Mouse (Mus musculus) megakaryocyte, adult 5-6 weeks (primary cell): ENCODE results near the gene Larp4b. TPM values are rescaled to one million over a fixed set of nuclear protein-coding genes. Genes with fewer than 3 reads are reported as not detected.

Experiments
- ATAC-seq: 2 replicates; pipeline ENCODE4 v1.8.0; 2016; ENCODE audit warnings: mild to moderate bottlenecking, inconsistent platforms; ENCODE audit not compliant: poor library complexity, severe bottlenecking
- total RNA-seq, 2 experiments: library from RNA; stranded (forward) in 1 of 2; stranded (reverse) in 1 of 2; fragments of 153-499, 151-499 nt in 1 of 2; fragments of 221-1000, 200-1000 nt in 1 of 2; gene quantifications; 2 replicates each; pipeline versions ENCODE4 v1.2.3 to v1.2.4; 2015 to 2017

The Larp4b gene
- total RNA-seq, 2 experiments from 2014 or later: 75.5 to 88.0 TPM

DNA sequence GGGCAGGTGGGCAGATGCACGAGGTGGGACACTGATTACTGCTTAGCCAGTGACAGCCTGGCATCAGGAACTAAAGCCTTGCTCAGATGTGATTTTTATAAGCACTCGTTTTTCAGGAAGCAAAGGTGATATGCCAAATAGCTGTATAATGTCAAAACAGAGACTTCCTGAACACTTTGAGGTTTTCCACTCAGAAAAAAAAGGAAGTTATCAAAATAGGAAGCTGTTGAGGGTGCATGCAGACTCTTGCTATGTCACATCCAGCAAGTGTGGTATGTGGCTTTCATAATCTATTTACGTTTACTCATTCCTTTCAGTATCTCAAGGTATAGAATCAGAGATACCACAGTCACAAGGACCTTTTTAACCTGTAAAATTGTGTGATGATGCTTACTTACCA is 79.7 kb downstream of the Larp4b start:
- ATAC-seq: peak; percentile 88

DNA sequence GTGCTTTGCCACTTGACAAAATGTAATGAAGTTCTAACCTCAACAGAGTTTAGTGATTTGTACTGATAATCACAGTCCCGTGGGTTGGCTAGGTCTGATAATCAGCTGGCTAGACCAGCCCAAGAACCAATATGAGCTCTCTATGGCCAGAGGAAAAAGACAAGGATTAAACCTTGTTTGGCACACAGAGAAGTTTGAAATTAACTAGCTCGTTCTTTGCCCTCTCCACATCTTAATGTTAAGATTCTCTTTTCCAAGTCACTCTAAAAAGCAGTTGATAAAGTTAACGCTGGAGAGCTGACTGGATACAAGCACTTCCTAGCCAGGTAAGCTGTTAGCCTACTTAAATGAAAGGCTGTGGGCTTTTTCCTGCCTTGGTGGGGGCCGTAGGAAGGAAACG is 81.5 kb downstream of the Larp4b start:
- no peak for ATAC-seq

DNA sequence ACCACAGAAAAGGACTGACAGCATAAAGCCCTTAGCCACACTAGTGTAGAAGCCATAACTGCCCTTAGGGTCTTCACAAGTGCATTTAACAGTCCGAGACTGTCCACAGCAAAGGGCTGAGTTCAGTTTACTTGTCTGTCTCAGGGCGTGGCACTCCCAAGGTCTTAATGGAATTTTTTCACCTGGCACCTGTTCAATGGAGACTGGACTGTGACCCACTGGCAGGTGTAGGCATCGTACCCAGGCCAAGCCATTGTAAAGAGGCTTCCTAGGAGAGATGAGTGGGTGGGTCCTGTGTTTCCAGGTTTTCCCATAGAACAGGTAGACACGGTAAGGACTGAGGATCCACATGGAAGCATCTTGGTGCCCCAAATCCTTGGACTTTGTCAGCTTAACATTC is 84.6 kb downstream of the Larp4b start:
- no peak for ATAC-seq

DNA sequence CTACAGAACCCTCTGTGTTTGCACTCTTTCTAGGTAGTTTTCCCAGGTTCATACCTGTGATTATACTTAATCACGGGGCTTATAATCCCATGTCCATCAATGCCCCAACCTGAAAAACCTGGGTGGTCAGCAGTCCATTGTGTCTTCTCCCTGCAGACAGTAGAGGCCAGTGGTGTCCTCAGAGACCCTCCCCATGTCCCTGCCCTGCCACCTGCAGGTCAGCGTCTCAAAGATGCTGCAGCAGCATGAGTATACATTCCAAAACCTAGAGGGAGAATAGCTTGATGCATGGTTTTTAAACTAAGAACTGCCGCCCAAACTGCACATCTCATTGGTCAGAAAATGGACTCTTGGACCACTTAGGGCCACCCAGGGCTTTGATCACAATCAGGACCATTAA is 85.0 kb downstream of the Larp4b start:
- ATAC-seq: no peak

DNA sequence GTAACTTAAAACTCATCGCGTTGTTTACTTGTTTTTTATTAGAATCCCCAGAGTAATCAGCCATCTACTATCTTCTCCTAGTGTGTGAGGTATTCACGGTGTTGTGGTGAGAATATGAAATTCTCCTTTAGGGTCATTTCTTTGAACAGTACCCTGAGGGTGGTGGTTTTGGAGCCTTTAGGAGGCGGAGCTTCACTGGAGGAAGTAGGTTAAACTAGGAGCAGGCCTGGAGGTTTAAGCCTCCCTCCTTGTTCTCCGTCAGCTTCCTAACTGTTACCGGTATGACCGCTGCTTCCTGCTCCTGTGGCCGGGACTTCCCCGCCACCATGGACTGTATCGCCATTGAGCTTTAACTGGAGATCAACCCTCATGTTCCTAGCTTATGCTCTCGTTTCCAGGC is 86.5 kb downstream of the Larp4b start:
- peak; percentile 79 for ATAC-seq

DNA sequence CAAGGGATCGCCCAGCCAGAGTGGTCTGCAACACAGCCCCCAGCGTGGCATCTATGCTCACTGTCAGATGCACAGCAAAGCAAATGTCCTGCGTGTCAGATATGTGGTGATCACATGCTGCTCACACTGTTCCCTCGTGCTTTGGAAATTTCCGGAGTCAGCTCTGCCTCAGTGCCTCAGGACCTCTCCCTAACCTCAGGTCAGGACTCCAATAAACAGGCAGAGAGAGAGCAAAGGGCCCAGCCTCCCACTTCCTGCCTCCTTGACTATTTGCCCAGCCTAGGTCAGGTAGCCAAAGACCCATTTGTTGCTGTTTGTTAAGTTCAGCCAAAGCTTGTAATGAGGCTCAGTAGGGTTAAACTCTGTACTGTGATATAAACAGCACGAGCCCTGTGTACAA is 87.4 kb downstream of the Larp4b start:
- ATAC-seq: no peak

DNA sequence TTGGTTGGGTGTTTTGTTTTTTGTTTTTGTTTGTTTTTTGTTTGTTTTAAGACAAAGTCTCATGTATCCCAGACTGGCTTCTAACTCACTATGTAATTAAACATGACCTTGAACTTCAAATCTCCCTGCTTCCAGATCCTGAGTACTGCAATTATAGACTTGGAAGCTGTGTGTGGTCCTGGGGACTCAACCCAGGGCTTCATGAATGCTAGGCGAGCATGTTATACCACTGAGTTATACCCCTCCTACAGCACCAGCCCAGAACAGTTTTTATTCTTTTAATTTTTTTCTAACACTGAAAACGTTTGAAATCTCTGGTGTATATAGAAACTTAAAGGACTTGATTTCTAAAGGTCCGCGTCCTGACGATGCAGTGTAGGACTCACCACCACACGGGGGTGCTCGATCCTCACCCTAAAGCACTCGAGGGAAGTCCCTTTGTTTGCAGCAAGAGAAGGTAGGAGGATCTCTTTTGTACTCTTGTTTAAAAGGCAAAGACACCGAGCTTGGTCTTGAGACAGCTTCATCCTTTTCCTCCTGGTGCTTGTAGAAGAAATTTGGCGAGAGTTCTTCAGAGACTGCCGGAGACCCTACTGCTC is 88.1 kb downstream of the Larp4b start:
- ATAC-seq: peak; percentile 85

DNA sequence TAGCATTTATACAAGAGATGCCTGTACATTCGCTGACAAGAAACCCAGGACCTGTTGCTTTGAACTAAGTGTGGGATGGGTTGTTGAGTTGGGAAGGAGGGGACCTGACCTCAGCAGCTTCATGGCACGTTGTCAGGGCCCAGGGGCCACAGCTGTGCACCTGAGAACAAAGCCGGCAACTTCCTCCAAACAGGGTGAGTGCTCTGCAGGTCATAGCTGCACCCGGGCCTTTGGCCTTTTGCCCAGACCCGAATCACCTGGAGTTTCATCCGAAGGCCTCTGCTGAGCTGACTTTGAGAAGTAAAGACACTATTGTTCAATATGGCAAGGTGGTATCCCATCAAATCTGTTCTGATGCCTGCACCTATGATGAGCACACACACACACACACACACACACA is 90.6 kb downstream of the Larp4b start:
- ATAC-seq: no peak

DNA sequence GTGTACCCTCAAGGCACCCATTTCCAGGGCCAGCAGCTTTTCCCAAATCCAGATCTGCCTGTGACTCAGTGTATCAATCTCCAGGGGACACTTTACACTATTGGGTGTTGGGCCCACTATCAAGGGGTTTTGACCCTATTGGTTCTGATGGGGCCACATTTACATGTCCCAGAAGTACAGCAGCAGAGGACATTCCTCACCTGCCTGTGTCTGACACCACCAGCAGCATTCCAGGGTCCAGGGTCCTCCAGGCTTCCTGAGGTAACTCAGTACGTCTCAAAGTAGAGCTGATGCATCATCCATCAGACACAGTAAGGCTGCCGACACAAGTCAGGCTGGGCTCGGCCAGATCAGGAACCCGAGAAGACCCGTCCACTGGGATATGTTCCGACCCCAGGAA is 91.0 kb downstream of the Larp4b start:
- ATAC-seq: no peak

DNA sequence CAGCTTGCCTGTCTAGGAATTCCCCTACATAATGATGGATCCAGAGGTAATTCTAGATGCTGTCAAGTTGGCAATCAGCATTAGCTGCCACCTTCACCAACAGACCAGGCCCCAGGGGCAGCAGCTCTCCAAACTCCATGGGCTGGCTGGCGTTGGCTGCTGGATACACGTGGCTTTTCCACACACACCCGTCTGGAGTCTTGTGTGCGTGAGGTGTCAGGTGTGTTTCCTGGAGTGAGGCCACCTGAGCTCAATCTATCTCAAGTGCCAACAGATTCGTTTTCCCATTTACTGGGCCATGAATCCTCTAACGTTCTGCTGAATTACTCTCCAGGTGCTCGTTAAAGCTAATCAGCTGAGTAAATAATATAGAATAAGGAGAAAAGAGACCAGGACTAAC is 93.5 kb downstream of the Larp4b start:
- ATAC-seq: no peak

DNA sequence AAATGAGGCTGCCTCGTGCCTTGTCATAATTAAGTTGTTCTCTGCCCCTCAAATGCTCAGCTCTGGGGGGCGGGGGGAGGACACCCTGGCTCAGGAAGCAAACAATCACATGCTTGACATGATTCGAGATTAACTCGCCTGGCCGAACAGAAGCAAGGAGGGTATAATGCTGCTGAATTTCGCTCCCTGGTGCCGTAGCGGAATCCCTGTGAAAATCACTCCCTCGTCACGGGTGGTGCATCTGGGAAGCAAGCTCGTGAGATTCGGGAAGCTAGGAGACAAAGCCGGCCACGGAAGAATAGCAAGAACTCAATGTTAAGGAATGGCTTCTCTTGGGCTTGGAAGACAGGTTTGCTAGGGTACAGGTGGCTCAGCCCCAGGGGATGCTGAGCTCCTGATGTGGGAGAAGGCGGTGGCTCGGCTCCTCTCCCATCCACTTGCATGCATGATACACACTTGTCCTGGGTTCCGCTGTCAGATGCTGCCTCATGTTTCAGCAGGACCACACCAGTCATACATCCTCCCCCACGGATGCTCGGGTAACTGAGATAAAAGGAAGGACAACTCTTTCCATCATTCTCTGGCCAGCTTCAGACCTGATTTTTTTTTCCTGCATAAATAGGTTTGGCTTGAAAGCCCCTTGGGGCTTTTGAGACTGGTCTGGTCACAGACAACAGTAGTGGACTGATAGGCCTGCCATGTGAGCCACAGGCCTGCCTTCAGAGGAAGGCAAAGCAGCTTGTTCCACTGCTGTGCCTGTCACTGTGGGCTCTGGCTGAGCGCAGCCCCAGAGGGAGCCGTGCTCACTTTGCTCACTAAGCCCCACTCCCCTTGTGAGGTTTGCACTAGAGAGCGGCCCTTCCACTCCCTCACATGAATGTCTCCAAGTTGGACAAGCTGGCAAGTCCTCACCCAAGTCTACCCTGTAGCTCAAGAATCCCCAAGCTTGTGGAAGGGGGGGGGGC is 94.2 kb downstream of the Larp4b start:
- no peak for ATAC-seq

DNA sequence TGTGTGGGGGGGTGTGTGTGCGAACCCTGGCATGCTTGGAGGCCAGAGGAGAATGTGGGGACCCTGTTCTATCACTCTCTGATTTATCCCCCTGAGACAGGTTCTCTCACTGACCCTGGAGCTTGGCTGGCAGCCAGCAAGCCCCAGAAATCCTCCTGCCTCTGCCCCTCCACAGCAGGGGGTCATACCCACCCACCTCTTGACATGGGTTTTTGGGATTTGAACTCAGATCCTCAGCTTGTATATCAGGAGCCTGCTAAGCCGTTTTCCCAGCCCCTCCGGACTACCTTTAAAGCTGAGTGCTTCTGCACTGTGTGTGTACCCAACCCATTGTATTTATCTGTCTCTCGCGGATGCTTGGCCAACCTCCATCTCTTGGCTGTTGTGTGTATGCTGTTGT is 95.8 kb downstream of the Larp4b start:
- ATAC-seq: no peak

DNA sequence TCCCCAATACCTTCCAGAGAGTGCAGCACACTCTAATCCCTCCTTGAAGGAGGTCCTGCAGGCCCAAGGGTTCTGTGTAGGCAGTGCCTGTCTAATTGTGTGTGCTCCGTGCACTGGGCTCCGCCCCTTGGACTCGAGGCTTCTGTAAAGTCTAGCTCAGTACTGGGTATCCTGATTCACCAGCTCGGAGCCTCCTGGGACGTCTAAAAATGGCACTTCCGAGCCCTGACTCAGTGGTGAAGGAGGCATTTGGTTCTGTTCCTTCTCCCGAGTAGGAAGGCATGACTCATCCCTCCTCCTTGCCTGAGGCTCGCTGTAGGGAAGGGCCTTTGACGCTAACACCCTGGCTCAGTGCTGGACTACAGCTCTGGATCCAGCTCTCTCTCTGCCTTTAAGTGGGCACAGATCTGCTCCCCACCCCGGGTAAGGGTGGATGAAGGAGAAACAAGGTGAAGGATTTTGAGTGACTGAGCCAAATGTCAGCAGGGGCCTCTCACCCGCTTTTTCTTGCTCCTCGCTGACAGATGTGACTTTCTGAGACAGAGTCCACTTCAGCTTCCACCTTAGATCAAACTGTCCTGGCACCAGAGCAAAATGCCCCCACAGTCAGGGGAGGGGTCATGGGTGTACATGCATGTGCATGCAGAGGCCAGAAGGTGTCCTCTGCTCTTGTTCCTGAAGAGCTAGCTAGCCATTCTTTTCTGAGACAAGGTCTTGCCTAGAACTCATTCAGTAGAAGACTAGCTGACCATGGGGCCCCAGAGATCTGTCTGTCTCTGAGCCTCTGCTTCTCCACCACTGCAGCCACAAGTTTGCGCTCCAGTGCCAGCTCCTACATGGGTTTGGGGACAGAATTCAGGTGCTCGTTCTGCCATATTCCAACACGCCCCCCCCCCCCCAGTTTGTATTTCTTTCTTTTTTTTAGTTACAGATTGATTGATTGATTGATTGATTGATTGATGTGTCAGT is 97.8 kb downstream of the Larp4b start:
- peak; percentile 55 for ATAC-seq

DNA sequence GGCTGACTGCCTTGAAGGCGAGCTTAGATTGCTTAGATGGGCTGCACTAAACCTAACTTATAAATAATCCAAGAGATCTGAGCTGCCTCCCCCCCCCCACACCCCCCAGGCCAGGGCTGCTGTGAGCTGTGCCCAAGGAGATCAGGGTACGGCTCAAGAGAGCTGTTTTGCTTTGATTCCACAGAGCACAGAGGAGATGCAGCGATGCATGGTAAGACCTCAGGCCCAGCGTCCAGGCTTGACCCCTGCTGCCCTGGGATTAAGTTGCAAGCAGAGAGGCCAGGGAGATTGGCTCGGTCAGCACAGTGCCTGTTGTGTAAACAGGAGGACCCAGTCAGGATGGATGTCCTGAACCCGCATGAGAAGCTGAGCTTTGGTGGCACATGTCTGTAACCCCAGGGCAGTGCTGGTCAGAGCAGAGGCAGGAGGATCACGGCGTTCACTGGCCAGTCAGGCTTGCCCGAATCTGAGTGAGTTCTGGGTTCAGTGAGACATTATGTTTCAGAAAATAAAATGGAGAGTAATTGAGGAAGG is 99.2 kb downstream of the Larp4b start:
- no peak for ATAC-seq

DNA sequence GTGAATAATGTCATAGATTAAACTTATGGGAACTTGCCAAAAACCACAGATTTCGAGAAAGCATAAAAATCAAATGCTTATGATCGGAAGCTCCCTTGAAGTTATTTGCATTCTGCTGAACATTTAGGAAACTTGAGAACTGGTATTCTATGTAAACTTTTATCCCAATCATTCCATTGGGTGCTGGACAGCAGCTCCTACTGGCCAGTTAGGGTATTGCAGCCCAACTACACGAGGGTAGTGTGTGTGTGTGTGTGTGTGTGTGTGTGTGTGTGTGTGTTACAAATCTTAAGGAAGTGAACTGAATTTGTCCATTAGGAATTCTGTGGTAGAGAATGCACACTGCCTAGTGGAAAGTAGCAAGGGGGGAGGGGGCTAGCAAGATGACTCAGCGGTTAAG is 101.0 kb downstream of the Larp4b start:
- ATAC-seq: peak; percentile 62; the same call in 1 of the 2 replicates

DNA sequence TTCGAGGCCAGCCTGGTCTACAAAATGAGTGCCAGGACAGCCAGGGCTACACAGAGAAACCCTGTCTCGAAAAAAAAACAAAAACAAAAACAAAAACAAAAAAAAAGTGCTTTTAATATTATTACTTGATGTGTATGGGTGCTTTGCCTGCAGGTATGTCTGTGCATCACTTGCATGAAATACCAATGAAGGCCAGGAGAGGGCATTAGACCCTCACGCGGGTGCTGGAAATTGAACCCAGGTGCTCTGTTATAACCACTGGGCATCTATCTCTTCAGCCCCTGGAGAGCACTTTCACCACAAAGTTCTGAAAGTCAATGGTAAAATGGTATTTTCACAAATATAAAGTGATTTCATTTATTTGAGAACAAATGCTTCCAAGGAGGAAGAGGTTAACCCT is 101.9 kb downstream of the Larp4b start:
- ATAC-seq: no peak

DNA sequence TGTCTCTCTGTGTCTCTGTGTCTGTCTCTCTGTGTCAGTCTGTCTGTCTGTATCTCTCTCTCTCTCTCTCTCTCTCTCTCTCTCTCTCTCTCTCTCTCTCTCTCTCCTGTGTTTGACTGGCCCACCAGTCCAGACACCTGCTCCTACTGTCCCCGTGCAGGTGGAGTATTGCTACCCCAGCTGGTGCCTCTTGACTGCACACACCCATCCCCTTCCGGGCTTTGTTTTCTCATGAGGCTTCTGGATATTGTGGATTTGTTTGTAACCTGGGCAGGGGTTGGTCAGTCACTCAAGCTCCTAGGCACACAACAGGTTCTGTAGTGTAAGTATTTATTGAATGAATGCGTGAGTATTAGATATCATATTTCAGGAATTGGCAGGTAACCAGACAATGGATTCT is 104.4 kb downstream of the Larp4b start:
- ATAC-seq: no peak

DNA sequence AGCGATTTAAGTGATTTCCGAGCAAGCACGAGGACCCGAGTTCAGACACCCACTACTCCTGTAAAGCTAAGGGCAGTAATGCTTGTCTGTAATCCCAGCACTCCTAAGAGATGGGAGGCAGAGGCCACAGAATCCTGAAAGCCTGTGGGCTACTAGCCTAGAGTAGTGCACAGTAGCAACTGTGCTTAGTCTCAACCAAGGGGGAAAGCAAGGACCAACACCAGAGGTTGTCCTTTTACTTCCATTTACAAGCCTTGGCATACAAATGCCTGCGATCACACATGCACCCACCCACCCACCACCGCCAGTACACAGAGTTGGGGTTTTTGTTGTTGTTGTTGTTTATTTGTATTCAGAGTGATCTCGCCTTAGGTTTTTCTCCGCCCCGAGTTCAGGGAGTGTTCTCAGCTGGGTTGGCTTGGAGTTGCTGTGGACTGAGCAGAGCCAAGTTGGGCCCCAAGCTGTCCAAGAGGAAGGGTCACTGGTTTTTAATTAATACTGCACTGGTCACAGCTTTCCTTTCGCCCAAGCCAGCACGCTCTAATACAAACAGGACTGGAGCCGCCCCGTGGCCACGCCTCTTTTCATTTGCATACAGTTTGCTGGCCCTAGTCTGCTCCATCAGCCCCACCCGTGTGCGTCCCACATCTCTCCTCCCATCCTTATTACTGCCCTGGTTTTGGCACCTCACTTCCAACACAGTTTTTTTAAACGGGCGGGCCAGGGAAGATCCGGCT is 105.2 kb downstream of the Larp4b start:
- peak; percentile 40; the same call in 1 of the 2 replicates for ATAC-seq

DNA sequence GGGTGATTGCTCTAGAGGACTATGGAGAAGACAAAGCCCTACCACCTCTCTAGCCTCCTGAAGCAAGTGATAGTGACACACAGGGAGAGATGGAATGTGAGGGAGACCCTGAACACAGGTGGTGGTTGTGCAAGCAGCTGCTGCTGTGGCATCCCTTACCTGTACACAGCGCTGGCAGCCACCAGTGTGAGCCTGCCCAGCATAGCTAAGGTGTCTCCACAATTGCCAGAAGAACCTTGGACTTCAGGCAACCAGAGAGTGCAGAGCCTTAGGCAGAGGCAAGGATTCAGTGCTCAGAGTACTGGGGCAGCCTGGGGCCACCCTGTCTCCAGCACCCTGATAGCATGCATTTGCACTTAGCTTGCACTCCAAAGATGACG is 105.8 kb downstream of the Larp4b start:
- ATAC-seq: no peak

DNA sequence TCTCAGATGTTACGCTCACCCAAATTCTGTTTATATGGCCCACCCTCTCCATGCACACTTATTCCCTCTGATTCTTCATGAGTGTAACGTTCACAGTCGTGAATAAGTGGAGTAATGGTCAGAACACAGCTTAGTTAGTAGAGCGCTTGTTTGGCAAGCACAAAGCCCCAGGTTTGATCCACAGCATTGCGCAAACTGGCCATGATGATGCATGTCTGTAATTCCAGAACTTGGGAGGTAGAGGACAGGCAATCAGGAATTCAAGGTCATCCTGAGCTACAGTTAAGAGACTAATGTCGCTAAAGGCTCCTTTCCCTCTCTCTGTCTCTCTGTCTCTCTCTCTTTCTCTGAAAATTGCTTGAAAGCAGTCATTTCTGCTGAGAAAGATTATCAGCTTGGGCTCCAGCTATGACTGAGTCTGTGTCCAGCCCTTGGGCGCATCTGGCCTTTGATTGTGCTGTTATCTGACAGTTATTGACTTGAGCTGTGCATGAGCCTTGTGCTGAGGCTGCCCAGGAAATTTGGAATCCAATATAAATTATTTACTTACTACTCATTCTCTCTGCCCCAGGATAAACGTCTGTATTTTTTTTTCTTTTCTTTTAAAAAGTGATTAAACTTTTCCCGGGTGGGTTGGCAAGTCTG is 129.2 kb downstream of the Larp4b start:
- no peak for ATAC-seq
